Comparison of ENCODE assay signal across 13 mouse cellular contexts in genomic region chr3:52063261-52063655, GRCm38 (mm10).
"Had no signal": no experiment of that assay in that cellular context is flagged by ENCODE, and none has a peak within 500 bp of the region (broad histone marks: within the 10 kb centered on the region; RNA-seq: fewer than 3 reads in every experiment).

No protein-coding gene starts in this region.

- H3K4me2 ChIP-seq: lung, embryonic 14.5 days; stomach, embryonic 15.5 days had no signal

- H3K4me3 ChIP-seq: midbrain, embryonic 13.5 days; midbrain, embryonic 15.5 days; neural tube, embryonic 12.5 days; stomach, embryonic 15.5 days had no signal

- H3K27ac ChIP-seq: neural tube, embryonic 12.5 days; stomach, postnatal 0 days had no signal

- H3K9me3 ChIP-seq: midbrain, embryonic 13.5 days; midbrain, embryonic 15.5 days; neural tube, embryonic 12.5 days; stomach, embryonic 15.5 days had no signal

- DNase-seq: lung, adult 18-20 months; lung, embryonic 14.5 days; lung, postnatal 10 days; lung, postnatal 4 days; right cerebral cortex, postnatal 14 days; thymus, adult 2 months; thymus, postnatal 25 days; thymus, postnatal 4 days had no signal

- H3K36me3 ChIP-seq: midbrain, embryonic 13.5 days; midbrain, embryonic 15.5 days; neural tube, embryonic 12.5 days; stomach, embryonic 15.5 days had no signal

- H3K9ac ChIP-seq: lung, embryonic 14.5 days; midbrain, embryonic 15.5 days; neural tube, embryonic 12.5 days; stomach, embryonic 15.5 days had no signal

- H3K27me3 ChIP-seq: midbrain, embryonic 13.5 days; midbrain, embryonic 15.5 days; neural tube, embryonic 12.5 days; stomach, embryonic 15.5 days had no signal
